Mouse (Mus musculus): Measurements from ENCODE around the gene Ankrd44. TPM values are rescaled to one million over a fixed set of nuclear protein-coding genes. Genes with fewer than 3 reads are reported as not detected.

The Ankrd44 gene
- polyA plus RNA-seq, 1 experiment, result 0.55 TPM

GRCm38 (mm10) chr1:54841788-54842187 is 84.4 kb downstream of the Ankrd44 start:
- no peak for TF ChIP-seq FLI1 (IDR thresholded peaks at IDR 0.05; ENCODE audit: low read length)
- no peak for TF ChIP-seq GATA1 (IDR thresholded peaks at IDR 0.05; ENCODE audit: borderline replicate concordance, low read length)
- Histone ChIP-seq H3K27me3 (replicated peaks) (peaks cover 6% of the 10 kb centered on the region), H3K4me3 (replicated peaks) (peak overlapping the region; percentile 69), H3K36me3 (replicated peaks; ENCODE audit: low read length) (no peaks in the 10 kb centered on the region), H3K9me3 (no peaks in the 10 kb centered on the region), H3K4me1 (peaks cover 47% of the 10 kb centered on the region)

GRCm38 (mm10) chr1:54840040-54840439 is 86.1 kb downstream of the Ankrd44 start:
- Histone ChIP-seq H3K27me3 (replicated peaks) (peaks cover 6% of the 10 kb centered on the region), H3K4me3 (replicated peaks) (no peak overlapping the region), H3K4me1 (peaks cover 49% of the 10 kb centered on the region), H3K36me3 (replicated peaks; ENCODE audit: low read length) (no peaks in the 10 kb centered on the region), H3K9me3 (no peaks in the 10 kb centered on the region)
- TF ChIP-seq GATA1 (IDR thresholded peaks at IDR 0.05; ENCODE audit: borderline replicate concordance, low read length) (no peak), FLI1 (IDR thresholded peaks at IDR 0.05; ENCODE audit: low read length) (no peak)

GRCm38 (mm10) chr1:54838486-54838805 is 87.7 kb downstream of the Ankrd44 start:
- H3K4me1 ChIP-seq, result peaks cover 49% of the 10 kb centered on the region
- no peak for TF ChIP-seq FLI1 (IDR thresholded peaks at IDR 0.05; ENCODE audit: low read length)
- no peak for TF ChIP-seq GATA1 (IDR thresholded peaks at IDR 0.05; ENCODE audit: borderline replicate concordance, low read length)

GRCm38 (mm10) chr1:54837721-54838485 is 88.3 kb downstream of the Ankrd44 start:
- Histone ChIP-seq H3K27me3 (replicated peaks) (peaks cover 6% of the 10 kb centered on the region), H3K4me1 (peaks cover 50% of the 10 kb centered on the region), H3K9me3 (no peaks in the 10 kb centered on the region), H3K36me3 (replicated peaks; ENCODE audit: low read length) (no peaks in the 10 kb centered on the region), H3K4me3 (replicated peaks) (no peak overlapping the region)
- TF ChIP-seq GATA1 (IDR thresholded peaks at IDR 0.05; ENCODE audit: borderline replicate concordance, low read length) (no peak), FLI1 (IDR thresholded peaks at IDR 0.05; ENCODE audit: low read length) (no peak)

More at GRCm38 (mm10) chr1:54838486-54838805, 87.7 kb downstream of the Ankrd44 start:
- Histone ChIP-seq H3K27me3 (replicated peaks) (peaks cover 6% of the 10 kb centered on the region), H3K36me3 (replicated peaks; ENCODE audit: low read length) (no peaks in the 10 kb centered on the region), H3K9me3 (no peaks in the 10 kb centered on the region), H3K4me3 (replicated peaks) (no peak overlapping the region)

DNA sequence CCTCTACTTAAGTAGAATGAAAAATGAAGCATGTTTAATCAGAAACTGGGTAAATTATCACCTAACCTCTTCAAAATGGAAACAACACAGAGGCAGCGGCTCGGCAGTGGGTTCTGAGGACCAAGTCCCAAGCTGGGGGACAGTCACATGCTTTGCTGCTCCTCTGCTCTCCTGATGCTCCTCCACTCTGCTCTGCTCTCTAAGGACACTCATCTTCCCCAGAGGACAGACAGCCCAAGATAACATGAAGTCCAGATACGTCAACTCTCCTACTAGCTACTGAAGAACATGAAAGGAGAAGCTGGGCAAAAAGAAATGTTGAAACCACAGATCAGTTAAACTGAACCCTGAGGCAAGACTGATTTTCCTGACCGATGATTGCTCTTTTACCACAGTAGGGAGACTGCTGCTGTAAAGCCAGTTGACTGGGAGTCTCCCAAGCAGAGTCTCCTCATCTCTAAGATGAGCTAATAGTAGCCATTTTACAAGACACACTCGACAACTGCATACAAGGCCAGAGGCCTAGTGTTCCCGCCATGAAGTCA is 90.5 kb downstream of the Ankrd44 start:
- Histone ChIP-seq H3K36me3 (replicated peaks; ENCODE audit: low read length) (no peaks in the 10 kb centered on the region), H3K4me3 (replicated peaks) (no peak overlapping the region), H3K9me3 (no peaks in the 10 kb centered on the region), H3K4me1 (peaks cover 35% of the 10 kb centered on the region), H3K27me3 (replicated peaks) (peaks cover 3% of the 10 kb centered on the region)
- no peak for TF ChIP-seq FLI1 (IDR thresholded peaks at IDR 0.05; ENCODE audit: low read length)
- no peak for TF ChIP-seq GATA1 (IDR thresholded peaks at IDR 0.05; ENCODE audit: borderline replicate concordance, low read length)

- Histone ChIP-seq H3K4me3 (replicated peaks) (no peak overlapping the region), H3K27me3 (replicated peaks) (peaks cover 3% of the 10 kb centered on the region), H3K4me1 (peaks cover 22% of the 10 kb centered on the region), H3K36me3 (replicated peaks; ENCODE audit: low read length) (no peaks in the 10 kb centered on the region), H3K9me3 (no peaks in the 10 kb centered on the region)
- no peak for TF ChIP-seq GATA1 (IDR thresholded peaks at IDR 0.05; ENCODE audit: borderline replicate concordance, low read length)
- no peak for TF ChIP-seq FLI1 (IDR thresholded peaks at IDR 0.05; ENCODE audit: low read length)
Measured at GRCm38 (mm10) chr1:54833221-54833620, 93.0 kb downstream of the Ankrd44 start.

GRCm38 (mm10) chr1:54832765-54833164 is 93.4 kb downstream of the Ankrd44 start:
- H3K36me3 ChIP-seq (replicated peaks; ENCODE audit: low read length), result no peaks in the 10 kb centered on the region
- no peaks in the 10 kb centered on the region for H3K9me3 ChIP-seq
- H3K4me3 ChIP-seq (replicated peaks), result no peak overlapping the region
- peaks cover 21% of the 10 kb centered on the region for H3K4me1 ChIP-seq
- TF ChIP-seq FLI1 (IDR thresholded peaks at IDR 0.05; ENCODE audit: low read length) (no peak), GATA1 (IDR thresholded peaks at IDR 0.05; ENCODE audit: borderline replicate concordance, low read length) (no peak)
- H3K27me3 ChIP-seq (replicated peaks), result peaks cover 1% of the 10 kb centered on the region

DNA sequence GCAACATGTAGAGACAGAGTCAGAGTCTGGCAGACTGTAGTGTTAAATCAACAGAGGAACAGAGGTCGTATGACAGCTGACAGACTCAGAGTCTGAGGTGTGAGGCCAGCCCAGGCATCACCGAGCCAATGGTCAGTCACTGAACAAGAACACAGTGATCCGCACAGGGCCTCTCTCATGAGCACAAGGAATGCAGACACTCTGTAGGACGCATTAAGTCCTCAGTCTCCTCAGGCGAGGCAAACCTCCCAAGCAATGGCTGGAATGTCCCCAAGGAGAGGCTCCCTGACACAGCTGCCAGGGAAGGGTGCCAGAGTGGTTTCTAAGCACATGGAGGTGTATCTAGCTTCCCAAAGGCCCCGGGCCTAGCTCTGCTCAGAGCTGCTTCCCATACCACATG is 96.0 kb downstream of the Ankrd44 start:
- H3K9me3 ChIP-seq, result no peaks in the 10 kb centered on the region
- TF ChIP-seq FLI1 (IDR thresholded peaks at IDR 0.05; ENCODE audit: low read length), result no peak
- TF ChIP-seq GATA1 (IDR thresholded peaks at IDR 0.05; ENCODE audit: borderline replicate concordance, low read length), result no peak
- peaks cover 2% of the 10 kb centered on the region for H3K36me3 ChIP-seq (replicated peaks; ENCODE audit: low read length)
- no peak overlapping the region for H3K4me3 ChIP-seq (replicated peaks)
- no peaks in the 10 kb centered on the region for H3K27me3 ChIP-seq (replicated peaks)
- peaks cover 24% of the 10 kb centered on the region for H3K4me1 ChIP-seq

DNA sequence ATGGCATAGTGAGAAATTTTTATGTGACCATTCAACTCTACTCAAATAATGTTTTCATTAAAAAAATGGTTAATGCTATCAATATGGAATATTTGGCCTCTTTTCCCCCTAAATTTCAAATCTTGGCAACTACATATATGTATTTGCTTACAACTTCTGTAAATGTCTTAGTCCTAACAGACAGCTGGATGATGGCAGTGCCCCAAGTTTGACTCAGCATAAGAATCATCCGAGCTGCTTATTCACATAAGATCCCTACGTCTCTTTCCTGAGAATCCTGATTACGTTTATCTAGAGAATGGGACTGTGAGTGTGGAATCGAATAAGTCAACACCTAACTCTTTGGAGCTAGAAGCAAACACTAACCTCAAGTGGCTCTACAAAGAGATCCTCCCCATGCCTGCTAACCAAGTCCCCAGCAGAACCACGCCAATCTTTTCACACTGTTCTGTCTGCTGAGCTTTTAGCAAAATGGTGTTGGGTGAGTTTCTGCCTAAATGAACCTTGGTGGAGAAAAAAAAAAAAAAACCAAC is 96.4 kb downstream of the Ankrd44 start:
- peaks cover 2% of the 10 kb centered on the region for H3K36me3 ChIP-seq (replicated peaks; ENCODE audit: low read length)
- no peaks in the 10 kb centered on the region for H3K27me3 ChIP-seq (replicated peaks)
- H3K4me3 ChIP-seq (replicated peaks), result no peak overlapping the region
- H3K9me3 ChIP-seq, result no peaks in the 10 kb centered on the region
- H3K4me1 ChIP-seq, result peaks cover 20% of the 10 kb centered on the region
- TF ChIP-seq GATA1 (IDR thresholded peaks at IDR 0.05; ENCODE audit: borderline replicate concordance, low read length) (no peak), FLI1 (IDR thresholded peaks at IDR 0.05; ENCODE audit: low read length) (no peak)

DNA sequence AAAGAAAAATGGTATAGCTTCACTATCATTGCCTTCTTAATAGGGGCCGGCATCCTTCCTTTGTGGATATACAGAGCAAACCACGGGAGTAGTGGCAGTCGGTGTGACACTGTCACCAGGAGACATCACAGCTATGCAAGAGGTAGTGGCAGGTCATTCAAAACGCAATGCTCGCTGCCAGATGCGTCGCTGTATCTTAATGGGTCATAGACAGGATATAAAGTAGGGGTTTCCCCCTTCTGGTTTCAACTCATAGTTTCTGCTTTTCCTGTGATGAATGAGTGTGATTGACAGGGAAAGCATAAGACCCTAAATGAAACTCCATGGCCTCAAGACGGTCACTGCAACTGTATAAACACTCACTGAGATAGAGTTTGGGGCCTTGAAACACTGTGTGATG is 98.4 kb downstream of the Ankrd44 start:
- no peak overlapping the region for H3K4me3 ChIP-seq (replicated peaks)
- no peak for TF ChIP-seq FLI1 (IDR thresholded peaks at IDR 0.05; ENCODE audit: low read length)
- TF ChIP-seq GATA1 (IDR thresholded peaks at IDR 0.05; ENCODE audit: borderline replicate concordance, low read length), result no peak
- H3K4me1 ChIP-seq, result peaks cover 15% of the 10 kb centered on the region
- no peaks in the 10 kb centered on the region for H3K9me3 ChIP-seq
- H3K36me3 ChIP-seq (replicated peaks; ENCODE audit: low read length), result peaks cover 4% of the 10 kb centered on the region
- no peaks in the 10 kb centered on the region for H3K27me3 ChIP-seq (replicated peaks)

All from megakaryocyte, embryonic 14.5 days (primary cell).